In the genomic region with DNA sequence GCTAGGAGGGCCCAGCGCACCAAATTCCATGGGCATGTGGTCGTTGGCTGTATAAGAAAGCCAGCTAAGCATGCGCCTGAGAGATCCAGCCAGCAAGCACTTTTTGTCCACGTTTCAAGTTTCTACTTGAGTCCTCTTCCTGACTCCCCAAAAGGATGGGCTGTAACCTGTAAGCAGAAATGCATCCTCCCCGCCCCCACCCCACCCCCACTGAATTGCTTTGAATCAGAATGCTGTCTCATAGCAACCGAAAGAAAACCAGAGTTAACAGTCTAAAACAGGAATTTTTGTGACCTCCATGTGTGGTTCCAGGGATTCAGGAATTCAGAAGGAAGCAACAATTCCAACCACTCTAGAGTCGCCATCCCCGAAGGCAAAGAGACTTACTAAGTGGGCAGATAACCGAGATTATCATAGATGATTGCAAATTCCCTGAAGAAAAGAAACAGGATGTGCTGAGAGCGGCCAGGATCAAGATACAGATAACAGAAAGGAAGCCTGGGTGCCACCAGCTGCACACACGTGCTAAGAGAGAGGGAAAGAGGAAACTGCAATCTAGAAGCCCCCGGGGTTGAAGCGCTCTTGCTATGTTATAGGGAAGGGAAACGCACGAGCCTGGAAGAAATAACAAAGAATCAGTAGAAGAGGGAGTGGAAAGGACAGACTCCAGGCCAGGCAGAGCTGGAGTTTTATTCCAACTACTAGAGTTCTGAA, we compare ENCODE assay signal across 8 mouse cellular contexts. TPM values are rescaled to one million over a fixed set of nuclear protein-coding genes. Genes with fewer than 3 reads are reported as not detected.
DNase-seq lines count a peak whose midpoint lies in the region; ATAC-seq lines count a peak whose summit lies in the region.

No protein-coding gene starts in this region.

- H3K4me2 ChIP-seq in hindbrain, embryonic 12.5 days (replicated peaks) = peak overlapping the region; percentile 41

- peak overlapping the region; percentile 20; the same call in 1 of the 2 replicates for H3K27ac ChIP-seq in brown adipose tissue, adult 24 weeks (replicated peaks; ENCODE audit: low read depth, low read length)
- H3K27ac ChIP-seq in hindbrain, embryonic 12.5 days = no peak overlapping the region

- ATAC-seq in hindbrain, embryonic 12.5 days (ENCODE audit: low FRiP score) = no peak
- 0 out of 2 replicates have a peak, but pooled peaks have one; percentile 39 for ATAC-seq in megakaryocyte-erythroid progenitor cell, adult 5-6 weeks (replicated peaks; ENCODE audit: low FRiP score, low TSS enrichment, poor library complexity, severe bottlenecking)

- peaks cover 6% of the 10 kb centered on the region for H3K4me1 ChIP-seq in brown adipose tissue, adult 24 weeks (ENCODE audit: control insufficient read depth, insufficient read depth, insufficient read length, low read length)
- H3K4me1 ChIP-seq in hindbrain, embryonic 12.5 days = peaks cover 11% of the 10 kb centered on the region

- no peaks in the 10 kb centered on the region for H3K27me3 ChIP-seq in hindbrain, embryonic 12.5 days

- no peaks in the 10 kb centered on the region for H3K36me3 ChIP-seq in hindbrain, embryonic 12.5 days

- 37% methylated on average over 15 of the region's 15 CpGs for WGBS in hindbrain, embryonic 12.5 days

- H3K9me3 ChIP-seq in hindbrain, embryonic 12.5 days (replicated peaks) = no peaks in the 10 kb centered on the region

- no peak overlapping the region for H3K9ac ChIP-seq in hindbrain, embryonic 12.5 days

- H3K4me3 ChIP-seq in brown adipose tissue, adult 24 weeks (ENCODE audit: insufficient read depth, low read depth, low read length) = 0 out of 2 replicates have a peak overlapping the region, but pooled peaks have one; percentile 6
- peak overlapping the region; percentile 4; the same call in 1 of the 2 replicates for H3K4me3 ChIP-seq in hindbrain, embryonic 12.5 days

- DNase-seq in kidney, postnatal 10 days = peak; percentile 41
- no peak for DNase-seq in kidney, postnatal 14 days
- no peak for DNase-seq in adipocyte (ENCODE audit: low spot score)
- no peak for DNase-seq in adrenal gland, adult 8-10 months
- no peak for DNase-seq in cerebellum, postnatal 25 days

RNA-seq across cellular contexts. Expression of gene Il6st, which starts 24.6 kb away (rescaled TPM):
- 38.2 and 43.1 TPM in 2 replicates for polyA plus RNA-seq in brown adipose tissue, adult 24 weeks (2012; ENCODE audit: insufficient read depth, insufficient read length, missing spikeins)
- 40.4 and 53.4 TPM in 2 replicates for polyA plus RNA-seq in hindbrain, embryonic 12.5 days (2016; fragmentation: Nextera tagmentation; extraction: Ambion mirVana)
- total RNA-seq in megakaryocyte-erythroid progenitor cell, adult 5-6 weeks (2014; fragmentation: Nextera tagmentation) = 2.3 and 5.9 TPM in 2 replicates
- 0.34 and 1.8 TPM in 2 replicates for total RNA-seq in megakaryocyte-erythroid progenitor cell, adult 5-6 weeks (2017)
- 100 to 1,000 TPM; 297 to 404 (median 379) TPM for total RNA-seq in adrenal gland, adult 8-10 months (2022)

Comparison
In these comparisons a context has a peak if more than half of its experiments do, and no peak if none do; other contexts are left out.
1. RNA of gene Il6st, which starts 24.6 kb away (total RNA-seq): 297 to 404 TPM in adrenal gland, adult 8-10 months; 0.34 to 5.9 TPM in megakaryocyte-erythroid progenitor cell, adult 5-6 weeks; every median in the first group is over 10 times any median in the second.